Mouse (Mus musculus) kidney, adult 2 months (tissue): ENCODE data around the gene Ahsa1. TPM values are rescaled to one million over a fixed set of nuclear protein-coding genes. Genes with fewer than 3 reads are reported as not detected.
"Not testable (repeated sequence)": the region's sequence is repeated elsewhere in the genome, so short reads cannot be mapped to it uniquely, and the experiment has no call there.

Experiments used
- DNase-seq: peaks from one replicate; pipeline ENCODE4 v3.0.0; 2021
- H3K27ac ChIP-seq: fragments of 200-500 bp; 2 replicates; pipeline ENCODE4 v1.5.1; 2012; ENCODE audit warnings: low read depth, low read length, control low read depth, inconsistent platforms; ENCODE audit not compliant: insufficient read depth
- H3K27me3 ChIP-seq: fragments of 200-500 bp; replicated peaks from 2 replicates; pipeline ENCODE4 v1.6.1; 2012; ENCODE audit warnings: mild to moderate bottlenecking, moderate library complexity, low read length, inconsistent platforms; ENCODE audit not compliant: control insufficient read depth, insufficient read depth
- H3K36me3 ChIP-seq: fragments of 200-500 bp; 2 replicates; pipeline ENCODE4 v1.6.1; 2012; ENCODE audit warnings: mild to moderate bottlenecking, moderate library complexity, low read length, inconsistent platforms; ENCODE audit not compliant: control insufficient read depth, insufficient read depth
- H3K4me1 ChIP-seq: fragments of 200-500 bp; 2 replicates; pipeline ENCODE4 v1.6.1; 2011; ENCODE audit warnings: low read length; ENCODE audit not compliant: control insufficient read depth, insufficient read depth
- H3K4me3 ChIP-seq: fragments of 200-500 bp; 2 replicates; pipeline ENCODE4 v1.5.1; 2011; ENCODE audit warnings: mild to moderate bottlenecking, low read depth, low read length, control low read depth; ENCODE audit not compliant: insufficient read depth
- CTCF ChIP-seq: fragments of 200-500 bp; conservative IDR thresholded peaks from 2 replicates; pipeline ENCODE4 v1.5.1; 2011; ENCODE audit warnings: low read depth, mild to moderate bottlenecking, control low read depth, low read length, moderate library complexity, mixed read lengths; ENCODE audit not compliant: insufficient read depth, insufficient read length
- POLR2A ChIP-seq: fragments of 200-500 bp; IDR thresholded peaks from one replicate; pipeline ENCODE4 v1.6.1; 2011; ENCODE audit warnings: low read depth, low read length, control low read depth
- WGBS: fragments of 180-500 bp; shearing (Covaris S2); methylation state at CpG from one replicate; pipeline ENCODE4 v1.1.7; 2018; 5-methylcytosine and 5-hydroxymethylcytosine counted together
- polyA plus RNA-seq: library from polyadenylated mRNA; depleted of rRNA; stranded (reverse); fragments of >200 nt; gene quantifications from 2 replicates; pipeline ENCODE4 v1.2.3, GENCODE M21; 2012

Gene Ahsa1
- polyA plus RNA-seq, 1 experiment = 78.5 TPM

DNA sequence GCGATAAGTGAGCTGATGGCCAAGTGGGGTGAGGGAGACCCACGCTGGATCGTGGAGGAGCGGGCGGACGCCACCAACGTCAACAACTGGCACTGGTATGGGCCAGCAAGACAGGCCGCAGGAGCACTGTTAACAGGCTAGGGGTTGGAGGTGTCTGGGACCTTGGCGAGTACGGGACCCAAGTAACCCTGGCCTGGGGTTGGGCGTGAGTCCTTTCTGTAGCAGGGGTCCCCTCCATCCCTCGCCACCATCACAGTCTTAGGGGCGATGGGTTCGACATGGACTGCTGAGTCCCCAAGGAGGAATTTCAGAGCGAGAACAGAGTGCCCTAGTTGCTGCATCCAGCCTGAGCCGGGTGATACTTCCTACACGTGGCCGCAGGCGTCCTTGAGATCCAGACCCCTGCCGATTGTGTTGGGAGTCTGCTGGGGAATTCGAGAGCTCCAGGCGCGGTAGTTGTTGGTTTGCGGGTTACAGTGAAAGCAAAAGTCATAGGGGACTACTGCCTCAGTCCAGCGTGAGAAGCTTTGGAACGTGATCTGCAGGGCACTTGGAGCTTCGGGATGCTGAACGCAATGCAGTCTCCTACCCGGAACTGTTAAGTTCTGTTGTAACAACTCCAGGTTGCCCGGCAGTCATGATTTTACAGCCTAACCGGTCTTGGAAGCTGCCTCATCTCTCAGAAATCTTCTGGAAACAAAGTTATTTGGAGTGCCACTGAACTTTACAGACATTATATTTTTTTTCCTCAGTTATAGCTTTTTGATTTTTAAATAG, 736 bp downstream of the Ahsa1 start:
- no peak for TF ChIP-seq POLR2A
- no peak for TF ChIP-seq CTCF
- Histone ChIP-seq H3K27ac (peak overlapping the region; percentile 98), H3K4me1 (0 out of 2 replicates have a peak, but pooled peaks cover 4% of the 10 kb centered on the region), H3K27me3 (no peaks in the 10 kb centered on the region), H3K36me3 (peaks cover 5% of the 10 kb centered on the region), H3K4me3 (peak overlapping the region; percentile 91)
- no peak for DNase-seq
- WGBS = under 1% methylated on average over 31 of the region's 31 CpGs

DNA sequence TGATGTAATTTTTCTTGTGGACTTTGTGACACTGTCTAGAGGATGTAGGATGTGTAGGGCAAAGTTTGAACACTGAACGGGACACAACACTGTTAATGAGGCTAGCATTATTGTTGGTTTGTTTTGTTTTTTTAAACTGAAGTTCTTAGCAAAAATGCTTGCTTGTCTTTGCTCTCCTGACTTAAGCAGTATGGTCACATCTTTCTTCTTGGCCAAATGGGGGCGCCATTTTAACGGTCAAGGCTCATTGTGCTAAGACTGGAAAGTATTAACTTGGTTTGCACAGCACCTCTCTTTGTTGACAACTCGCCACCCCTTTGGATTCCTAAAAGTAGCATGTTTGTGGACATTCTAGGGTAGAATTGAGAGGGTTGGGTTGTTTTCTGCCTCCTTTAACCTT, 1.4 kb downstream of the Ahsa1 start:
- Histone ChIP-seq H3K4me3 (no peak overlapping the region; the same call in 1 of the 2 replicates), H3K27me3 (no peaks in the 10 kb centered on the region), H3K4me1 (0 out of 2 replicates have a peak, but pooled peaks cover 4% of the 10 kb centered on the region), H3K27ac (no peak overlapping the region), H3K36me3 (peaks cover 8% of the 10 kb centered on the region)
- peak; percentile 32 for DNase-seq
- TF ChIP-seq POLR2A (no peak), CTCF (peak; percentile 16; the same call in 1 of the 2 replicates)
- 23% methylated on average over 4 of the region's 4 CpGs for WGBS

GRCm38 (mm10) chr12:87274853-87275831, 8.9 kb downstream of the Ahsa1 start:
- Histone ChIP-seq H3K4me1 (no peaks in the 10 kb centered on the region), H3K36me3 (peaks cover 11% of the 10 kb centered on the region), H3K4me3 (no peak overlapping the region), H3K27me3 (no peaks in the 10 kb centered on the region), H3K27ac (no peak overlapping the region)
- no peak for TF ChIP-seq POLR2A
- TF ChIP-seq CTCF = no peak
- WGBS = 86% methylated on average over 9 of the region's 9 CpGs
- DNase-seq = no peak

DNA sequence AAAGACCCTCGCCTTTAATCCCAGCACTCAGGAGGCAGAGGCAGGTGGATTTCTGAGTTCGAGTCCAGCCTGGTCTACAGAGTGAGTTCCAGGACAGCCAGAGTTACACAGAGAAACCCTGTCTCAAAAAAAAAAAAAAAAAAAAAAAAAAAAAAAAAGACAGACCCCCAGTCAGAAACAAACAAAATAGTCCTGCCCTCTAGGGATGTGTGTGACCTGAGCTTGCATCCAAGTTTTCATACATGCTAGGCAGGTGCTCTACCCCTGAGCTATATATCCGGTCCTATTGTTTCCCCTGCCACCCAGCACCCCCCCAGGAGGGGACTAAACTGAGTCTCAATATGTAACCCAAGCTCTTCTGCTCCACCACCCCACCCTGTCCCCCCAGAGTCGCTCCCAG, 11.0 kb downstream of the Ahsa1 start:
- H3K36me3 ChIP-seq, H3K27ac ChIP-seq, H3K4me3 ChIP-seq, H3K27me3 ChIP-seq, DNase-seq, H3K4me1 ChIP-seq: not testable (repeated sequence)
- WGBS = 91% methylated on average over 4 of the region's 4 CpGs

- Histone ChIP-seq H3K4me3 (no peak overlapping the region), H3K27ac (no peak overlapping the region), H3K36me3 (no peaks in the 10 kb centered on the region; the same call in 1 of the 2 replicates), H3K27me3 (no peaks in the 10 kb centered on the region), H3K4me1 (no peaks in the 10 kb centered on the region)
- no peak for DNase-seq
- TF ChIP-seq CTCF (no peak), POLR2A (no peak)
- WGBS = 24% methylated on average over 6 of the region's 6 CpGs
These were observed 11.9 kb downstream of the Ahsa1 start for GRCm38 (mm10) chr12:87278118-87278730.

DNA sequence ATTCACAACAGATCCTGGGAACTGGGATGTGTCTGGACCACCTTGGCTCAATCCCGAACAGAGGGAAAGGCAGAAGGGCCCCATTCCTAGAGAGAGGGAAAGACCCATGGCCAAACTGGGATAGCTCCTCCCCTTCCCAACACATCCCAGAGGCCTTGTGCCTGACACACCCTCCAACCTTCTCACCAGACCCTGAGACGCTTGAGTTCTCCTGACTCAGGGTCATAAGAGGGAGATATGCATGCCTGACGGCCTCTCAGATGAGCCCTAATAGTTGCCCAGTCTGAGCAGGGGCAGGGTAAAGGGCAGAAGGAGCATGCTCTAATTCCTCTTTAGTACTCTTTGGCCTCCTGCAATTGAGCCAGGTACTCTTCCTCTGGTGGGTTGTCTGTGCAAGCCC, 13.1 kb downstream of the Ahsa1 start:
- TF ChIP-seq POLR2A = no peak
- TF ChIP-seq CTCF = no peak
- H3K27ac ChIP-seq = no peak overlapping the region
- no peaks in the 10 kb centered on the region for H3K4me1 ChIP-seq
- no peak overlapping the region for H3K4me3 ChIP-seq
- H3K36me3 ChIP-seq = no peaks in the 10 kb centered on the region; the same call in 1 of the 2 replicates
- no peaks in the 10 kb centered on the region for H3K27me3 ChIP-seq
- WGBS = 43% methylated on average over 3 of the region's 3 CpGs
- peak; percentile 14 for DNase-seq
